ENCODE assay signal across 33 mouse cellular contexts in the genomic region with DNA sequence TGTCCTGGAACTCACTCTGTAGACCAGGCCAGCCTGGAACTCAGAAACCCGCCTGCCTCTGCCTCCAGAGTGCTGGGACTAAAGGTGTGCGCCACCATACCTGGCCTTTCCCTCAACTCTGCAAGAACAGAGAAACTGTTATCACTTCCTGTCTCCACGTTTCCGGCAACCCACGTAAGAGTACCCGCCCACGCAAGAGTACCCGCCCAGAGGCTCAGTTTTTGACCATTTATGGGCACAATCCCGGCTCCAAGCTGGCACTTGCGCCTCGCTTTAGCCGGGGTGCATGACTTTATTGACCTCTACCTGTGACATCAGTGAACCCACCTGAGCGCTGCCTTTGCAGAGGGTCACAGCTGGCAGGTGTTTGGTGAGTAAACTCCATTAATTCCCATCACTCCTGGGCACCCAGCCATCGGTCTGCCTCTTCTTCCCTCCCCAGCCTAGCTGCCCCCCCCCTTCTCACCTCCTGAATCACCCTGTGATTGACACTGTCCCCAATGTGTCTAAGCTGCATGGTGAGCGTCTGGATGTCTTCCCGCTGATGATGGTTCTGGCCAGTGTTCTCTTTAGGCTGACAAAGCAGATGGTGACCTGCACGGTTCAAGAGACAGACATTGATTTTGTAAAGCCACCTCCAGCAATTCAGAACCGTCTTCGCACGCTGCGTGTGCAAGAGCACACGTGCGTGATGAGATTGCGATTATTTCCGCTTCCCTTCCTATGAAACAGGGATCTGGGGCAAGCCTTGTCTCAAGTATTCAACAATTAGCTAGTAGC. TPM values are rescaled to one million over a fixed set of nuclear protein-coding genes. Genes with fewer than 3 reads are reported as not detected.
DNase-seq lines count a peak whose midpoint lies in the region; ATAC-seq lines count a peak whose summit lies in the region.
"Had no signal": no experiment of that assay in that cellular context is flagged by ENCODE, and none has a peak within 500 bp of the region (broad histone marks: within the 10 kb centered on the region; RNA-seq: fewer than 3 reads in every experiment).

No protein-coding gene starts in this region.

- ATAC-seq in midbrain, embryonic 11.5 days (ENCODE audit: low FRiP score) = no peak
- ATAC-seq in megakaryocyte-erythroid progenitor cell, adult 5-6 weeks (replicated peaks; ENCODE audit: low FRiP score, low TSS enrichment, poor library complexity, severe bottlenecking) = no peak
- ATAC-seq: activated CD4-positive, CD25-positive, alpha-beta regulatory T cell, adult 4 months; forebrain, embryonic 14.5 days; inflammation-experienced regulatory T-cells, adult 6 months; midbrain, embryonic 13.5 days had no signal

- no peak overlapping the region for H3K9ac ChIP-seq in midbrain, embryonic 11.5 days (ENCODE audit: low read length)
- H3K9ac ChIP-seq: embryonic facial prominence, embryonic 12.5 days; heart, embryonic 15.5 days; hindbrain, embryonic 13.5 days; kidney, embryonic 15.5 days; limb, embryonic 15.5 days; lung, embryonic 14.5 days; midbrain, embryonic 13.5 days; neural tube, embryonic 15.5 days had no signal

- H3K4me2 ChIP-seq in midbrain, embryonic 11.5 days = no peak overlapping the region
- H3K4me2 ChIP-seq: embryonic facial prominence, embryonic 12.5 days; heart, embryonic 15.5 days; hindbrain, embryonic 13.5 days; kidney, embryonic 15.5 days; limb, embryonic 15.5 days; lung, embryonic 14.5 days; midbrain, embryonic 13.5 days; neural tube, embryonic 15.5 days had no signal

- peak; percentile 69 for DNase-seq in cerebellum, postnatal 10 days
- no peak for DNase-seq in cerebellum, adult 11 months
- DNase-seq in midbrain, embryonic 11.5 days (ENCODE audit: low spot score, missing footprints) = peak; percentile 53
- DNase-seq in midbrain, embryonic 10.5 days (ENCODE audit: low spot score) = no peak
- DNase-seq in brain, adult 2 months (ENCODE audit: low read depth, low spot score) = peak; percentile 62
- peak; percentile 82 for DNase-seq in retina, embryonic 14.5 days (ENCODE audit: low spot score)
- no peak for DNase-seq in lung, adult 18-20 months
- DNase-seq: adrenal gland, adult 8-10 months; B cell, adult 2 months; embryo, embryonic 11 days; gastrocnemius, postnatal 25 days; heart, adult 11 months; kidney, adult 11 months; kidney, postnatal 25 days; liver, embryonic 13.5 days; lung, embryonic 14.5 days; lung, postnatal 14 days had no signal

- 92% methylated on average over 25 of the region's 25 CpGs for WGBS in midbrain, embryonic 11.5 days
- 95% methylated on average over 25 of the region's 25 CpGs for WGBS in midbrain, embryonic 10.5 days

- no peak overlapping the region for H3K4me3 ChIP-seq in midbrain, embryonic 11.5 days (ENCODE audit: low read depth, low read length)
- no peak overlapping the region for H3K4me3 ChIP-seq in midbrain, embryonic 10.5 days
- H3K4me3 ChIP-seq: embryonic facial prominence, embryonic 12.5 days; heart, embryonic 10.5 days; heart, embryonic 15.5 days; hindbrain, embryonic 13.5 days; kidney, embryonic 15.5 days; left cerebral cortex, adult 2 months; limb, embryonic 10.5 days; limb, embryonic 15.5 days; midbrain, embryonic 13.5 days; neural tube, embryonic 15.5 days had no signal

- no peaks in the 10 kb centered on the region for H3K4me1 ChIP-seq in midbrain, embryonic 11.5 days (ENCODE audit: control insufficient read depth, insufficient read depth, low read length)
- no peaks in the 10 kb centered on the region for H3K4me1 ChIP-seq in midbrain, embryonic 10.5 days
- H3K4me1 ChIP-seq: embryonic facial prominence, embryonic 12.5 days; heart, embryonic 10.5 days; heart, embryonic 15.5 days; hindbrain, embryonic 13.5 days; kidney, embryonic 15.5 days; limb, embryonic 10.5 days; limb, embryonic 15.5 days; midbrain, embryonic 13.5 days; neural tube, embryonic 15.5 days had no signal

- H3K9me3 ChIP-seq in midbrain, embryonic 11.5 days (ENCODE audit: control insufficient read depth, low read length) = no peaks in the 10 kb centered on the region
- peaks cover 7% of the 10 kb centered on the region; the same call in 1 of the 2 replicates for H3K9me3 ChIP-seq in midbrain, embryonic 10.5 days (replicated peaks)
- H3K9me3 ChIP-seq: embryonic facial prominence, embryonic 12.5 days; heart, embryonic 10.5 days; heart, embryonic 15.5 days; hindbrain, embryonic 13.5 days; kidney, embryonic 15.5 days; limb, embryonic 10.5 days; limb, embryonic 15.5 days; liver, embryonic 13.5 days; neural tube, embryonic 15.5 days had no signal

- H3K27ac ChIP-seq in midbrain, embryonic 11.5 days (ENCODE audit: low read depth, low read length) = no peak overlapping the region
- H3K27ac ChIP-seq in midbrain, embryonic 10.5 days (replicated peaks) = no peak overlapping the region
- H3K27ac ChIP-seq: embryonic facial prominence, embryonic 12.5 days; heart, embryonic 10.5 days; heart, embryonic 15.5 days; hindbrain, embryonic 13.5 days; kidney, embryonic 15.5 days; left cerebral cortex, adult 2 months; limb, embryonic 10.5 days; limb, embryonic 15.5 days; midbrain, embryonic 13.5 days; neural tube, embryonic 15.5 days had no signal

- H3K36me3 ChIP-seq in midbrain, embryonic 11.5 days (ENCODE audit: control insufficient read depth, insufficient read depth, low read length) = no peaks in the 10 kb centered on the region
- H3K36me3 ChIP-seq in midbrain, embryonic 10.5 days = no peaks in the 10 kb centered on the region
- H3K36me3 ChIP-seq: embryonic facial prominence, embryonic 12.5 days; heart, embryonic 10.5 days; heart, embryonic 15.5 days; hindbrain, embryonic 13.5 days; kidney, embryonic 15.5 days; limb, embryonic 10.5 days; limb, embryonic 15.5 days; liver, embryonic 13.5 days; midbrain, embryonic 13.5 days; neural tube, embryonic 15.5 days had no signal

- H3K27me3 ChIP-seq in midbrain, embryonic 11.5 days (ENCODE audit: control insufficient read depth, insufficient read depth, low read length) = no peaks in the 10 kb centered on the region
- H3K27me3 ChIP-seq in midbrain, embryonic 10.5 days (ENCODE audit: low read depth, poor library complexity, severe bottlenecking) = no peaks in the 10 kb centered on the region
- H3K27me3 ChIP-seq: embryonic facial prominence, embryonic 12.5 days; heart, embryonic 15.5 days; hindbrain, embryonic 13.5 days; kidney, embryonic 15.5 days; limb, embryonic 15.5 days; liver, embryonic 13.5 days; midbrain, embryonic 13.5 days; neural tube, embryonic 15.5 days had no signal

RNA-seq across cellular contexts. Expression of gene Pxt1, which starts 2.7 kb away (rescaled TPM):
- polyA plus RNA-seq in midbrain, embryonic 11.5 days (2014; fragmentation: Nextera tagmentation; extraction: Ambion mirVana) = not detected in 2 replicates
- polyA plus RNA-seq in midbrain, embryonic 10.5 days (2016; fragmentation: Nextera tagmentation; extraction: Ambion mirVana) = 0.22 TPM in 1 of 2 replicates, not detected in the other
- not detected in 2 replicates for total RNA-seq in megakaryocyte-erythroid progenitor cell, adult 5-6 weeks (2014; fragmentation: Nextera tagmentation)
- not detected in 2 replicates for total RNA-seq in megakaryocyte-erythroid progenitor cell, adult 5-6 weeks (2017)
- total RNA-seq: adrenal gland, adult 8-10 months; gastrocnemius, postnatal 25 days; layer of hippocampus, adult 18-20 months; layer of hippocampus, postnatal 10 days; left cerebral cortex, adult 2 months had no signal
- polyA plus RNA-seq: embryonic facial prominence, embryonic 12.5 days; forebrain, embryonic 14.5 days; heart, embryonic 15.5 days; hindbrain, embryonic 13.5 days; inflammation-experienced regulatory T-cells, adult 6 months; limb, embryonic 15.5 days; midbrain, embryonic 13.5 days; neural tube, embryonic 15.5 days had no signal

RNA-seq across cellular contexts. Expression of gene Kctd20, which starts 10.8 kb away (rescaled TPM):
- polyA plus RNA-seq in midbrain, embryonic 11.5 days (2014; fragmentation: Nextera tagmentation; extraction: Ambion mirVana) = 92.4 and 97.4 TPM in 2 replicates
- polyA plus RNA-seq in midbrain, embryonic 10.5 days (2016; fragmentation: Nextera tagmentation; extraction: Ambion mirVana) = 107 and 114 TPM in 2 replicates
- total RNA-seq in megakaryocyte-erythroid progenitor cell, adult 5-6 weeks (2014; fragmentation: Nextera tagmentation) = 23.5 and 33.8 TPM in 2 replicates
- total RNA-seq in megakaryocyte-erythroid progenitor cell, adult 5-6 weeks (2017) = 31.4 and 39.9 TPM in 2 replicates

RNA-seq across cellular contexts. Expression of gene 4930539E08Rik, which starts 25.8 kb away (rescaled TPM):
- polyA plus RNA-seq in midbrain, embryonic 11.5 days (2014; fragmentation: Nextera tagmentation; extraction: Ambion mirVana) = 0.10 TPM in 1 of 2 replicates, not detected in the other
- 0.11 and 0.26 TPM in 2 replicates for polyA plus RNA-seq in midbrain, embryonic 10.5 days (2016; fragmentation: Nextera tagmentation; extraction: Ambion mirVana)
- total RNA-seq in megakaryocyte-erythroid progenitor cell, adult 5-6 weeks (2014; fragmentation: Nextera tagmentation) = 0.20 and 0.33 TPM in 2 replicates
- total RNA-seq in megakaryocyte-erythroid progenitor cell, adult 5-6 weeks (2017) = 0.23 and 0.66 TPM in 2 replicates
- total RNA-seq: gastrocnemius, postnatal 25 days had no signal

Comparison
In these comparisons a context has a peak if more than half of its experiments do, and no peak if none do; other contexts are left out.
1. DNase-seq: peak in cerebellum, postnatal 10 days (2 of 2), midbrain, embryonic 11.5 days (single experiment), brain, adult 2 months (single experiment) and retina, embryonic 14.5 days (single experiment); none in cerebellum, adult 11 months (single experiment), midbrain, embryonic 10.5 days (single experiment) and lung, adult 18-20 months (0 of 2).